Mouse (Mus musculus) testis, adult 2 months (tissue): ENCODE measurements around the gene Nelfb. TPM values are rescaled to one million over a fixed set of nuclear protein-coding genes. Genes with fewer than 3 reads are reported as not detected.
A peak's percentile ranks its signal among the peaks of the same experiment; 100 is the strongest.

ENCODE experiments used
- H3K27ac ChIP-seq: fragments of 200-500 bp; 2 replicates; pipeline ENCODE4 v1.5.1; 2012; ENCODE audit warnings: low read depth, low read length; ENCODE audit not compliant: control insufficient read depth, insufficient read depth
- H3K27me3 ChIP-seq: fragments of 200-500 bp; 2 replicates; pipeline ENCODE4 v1.6.1; 2012; ENCODE audit warnings: mild to moderate bottlenecking, low read length, moderate library complexity; ENCODE audit not compliant: control insufficient read depth, insufficient read depth
- H3K36me3 ChIP-seq: fragments of 200-500 bp; 2 replicates; pipeline ENCODE4 v1.6.1; 2012; ENCODE audit warnings: mild to moderate bottlenecking, low read length; ENCODE audit not compliant: control insufficient read depth, insufficient read depth
- H3K4me1 ChIP-seq: fragments of 200-500 bp; 2 replicates; pipeline ENCODE4 v1.6.1; 2012; ENCODE audit warnings: low read length; ENCODE audit not compliant: control insufficient read depth, insufficient read depth
- H3K4me3 ChIP-seq: fragments of 200-500 bp; 2 replicates; pipeline ENCODE4 v1.5.1; 2012; ENCODE audit warnings: low read depth, mild to moderate bottlenecking, low read length, moderate library complexity, mixed read lengths; ENCODE audit not compliant: control insufficient read depth
- CTCF ChIP-seq: fragments of 200-500 bp; IDR thresholded peaks from 2 replicates; pipeline ENCODE4 v1.5.1; 2012; ENCODE audit warnings: low read depth, mild to moderate bottlenecking, inconsistent platforms, low read length, moderate library complexity; ENCODE audit not compliant: control insufficient read depth, insufficient read depth, insufficient replicate concordance
- POLR2A ChIP-seq: fragments of 200-500 bp; IDR thresholded peaks from 2 replicates; pipeline ENCODE4 v1.6.1; 2012; ENCODE audit warnings: low read depth, mild to moderate bottlenecking, inconsistent platforms, low read length, moderate library complexity; ENCODE audit not compliant: control insufficient read depth
- polyA plus RNA-seq: library from polyadenylated mRNA; depleted of rRNA; stranded (reverse); fragments of >200 nt; gene quantifications from 2 replicates; pipeline ENCODE4 v1.2.3, GENCODE M21; 2012

Nelfb gene
- polyA plus RNA-seq, 1 experiment = 24.9 TPM

- no peak; the same call in 1 of the 2 replicates for TF ChIP-seq POLR2A
- no peak for TF ChIP-seq CTCF
- Histone ChIP-seq H3K36me3 (no peaks in the 10 kb centered on the region), H3K4me1 (peaks cover 20% of the 10 kb centered on the region), H3K4me3 (peak within 1 kb of the TSS; percentile 82), H3K27me3 (no peaks in the 10 kb centered on the region), H3K27ac (peak within 1 kb of the TSS; percentile 39)
These were observed 30.8 kb downstream of the Nelfb start, which contains the start of gene Nrarp for GRCm38 (mm10) chr2:25180478-25180903. Gene Nrarp (plus strand): TSS chr2:25180758.

GRCm38 (mm10) chr2:25179566-25180217, 31.6 kb downstream of the Nelfb start:
- Histone ChIP-seq H3K4me3 (peak overlapping the region; percentile 82; the same call in 1 of the 2 replicates), H3K27me3 (no peaks in the 10 kb centered on the region), H3K36me3 (no peaks in the 10 kb centered on the region), H3K27ac (no peak overlapping the region), H3K4me1 (peaks cover 17% of the 10 kb centered on the region)
- TF ChIP-seq CTCF = no peak
- TF ChIP-seq POLR2A = no peak

- H3K36me3 ChIP-seq = no peaks in the 10 kb centered on the region
- no peak overlapping the region for H3K4me3 ChIP-seq
- peaks cover 17% of the 10 kb centered on the region for H3K4me1 ChIP-seq
- no peak for TF ChIP-seq POLR2A
- TF ChIP-seq CTCF = no peak
- H3K27ac ChIP-seq = no peak overlapping the region
- no peaks in the 10 kb centered on the region for H3K27me3 ChIP-seq
These were observed 32.9 kb downstream of the Nelfb start for GRCm38 (mm10) chr2:25178285-25178972.

- Histone ChIP-seq H3K36me3 (no peaks in the 10 kb centered on the region), H3K4me3 (no peak overlapping the region), H3K4me1 (peaks cover 17% of the 10 kb centered on the region), H3K27ac (no peak overlapping the region), H3K27me3 (no peaks in the 10 kb centered on the region)
- TF ChIP-seq POLR2A (no peak), CTCF (no peak)
These were observed 33.6 kb downstream of the Nelfb start for GRCm38 (mm10) chr2:25177685-25178084.

- TF ChIP-seq CTCF (no peak), POLR2A (no peak)
- no peaks in the 10 kb centered on the region for H3K27me3 ChIP-seq
- no peak overlapping the region for H3K4me3 ChIP-seq
- H3K4me1 ChIP-seq = peaks cover 16% of the 10 kb centered on the region
- no peaks in the 10 kb centered on the region for H3K36me3 ChIP-seq
- no peak overlapping the region for H3K27ac ChIP-seq
These were observed 34.2 kb downstream of the Nelfb start for GRCm38 (mm10) chr2:25177076-25177475.

- peaks cover 12% of the 10 kb centered on the region for H3K4me1 ChIP-seq
- H3K27me3 ChIP-seq = no peaks in the 10 kb centered on the region
- no peak overlapping the region for H3K27ac ChIP-seq
- no peaks in the 10 kb centered on the region for H3K36me3 ChIP-seq
- no peak overlapping the region for H3K4me3 ChIP-seq
- no peak for TF ChIP-seq POLR2A
- no peak for TF ChIP-seq CTCF
These were observed 34.7 kb downstream of the Nelfb start for GRCm38 (mm10) chr2:25176573-25176972.

GRCm38 (mm10) chr2:25175690-25176078, 35.6 kb downstream of the Nelfb start:
- Histone ChIP-seq H3K4me1 (peaks cover 6% of the 10 kb centered on the region), H3K27me3 (no peaks in the 10 kb centered on the region), H3K36me3 (no peaks in the 10 kb centered on the region), H3K4me3 (no peak overlapping the region), H3K27ac (no peak overlapping the region)
- no peak for TF ChIP-seq POLR2A
- no peak for TF ChIP-seq CTCF
